Mouse (Mus musculus): ENCODE data around the gene Dmrtc2. TPM values are rescaled to one million over a fixed set of nuclear protein-coding genes. Genes with fewer than 3 reads are reported as not detected.

The Dmrtc2 gene
- polyA plus RNA-seq, 1 experiment from 2014 or later, result not detected

DNA sequence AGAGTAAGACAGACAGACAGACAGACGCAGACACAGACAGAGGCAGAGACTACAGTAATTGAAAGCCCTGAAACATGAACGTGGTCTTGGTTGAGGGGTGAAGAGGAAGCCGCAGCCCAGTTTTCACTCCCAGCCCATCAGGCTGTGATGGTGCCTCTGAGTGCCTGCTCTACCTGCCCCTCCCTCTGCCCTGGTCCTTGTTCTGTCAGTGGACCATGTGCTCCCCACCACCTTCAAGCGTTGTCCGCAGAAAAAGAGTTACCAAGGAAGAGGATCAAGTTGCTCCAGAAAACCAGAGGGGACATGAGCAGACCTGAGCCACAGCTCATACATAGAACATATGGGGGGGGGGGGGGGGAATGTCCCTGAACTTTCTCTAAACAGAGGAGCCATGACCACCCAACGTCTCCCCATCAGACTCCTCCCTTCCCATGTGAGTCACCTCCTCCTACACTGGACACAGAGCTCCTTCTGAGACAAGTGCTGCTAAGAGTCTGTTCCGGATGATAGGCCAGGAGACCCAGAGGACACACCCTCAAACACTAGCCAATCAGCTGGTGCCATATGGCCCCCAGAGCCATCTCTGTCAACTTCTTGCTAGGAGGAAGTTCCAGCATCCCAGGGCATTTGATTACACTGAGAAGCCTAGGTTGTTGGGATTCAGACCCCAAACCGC, 17.2 kb upstream of the Dmrtc2 start:
- H3K79me2 ChIP-seq (ENCODE audit: inconsistent target), result no peaks in the 10 kb centered on the region; the same call in 1 of the 2 replicates
- H3K36me3 ChIP-seq (ENCODE audit: inconsistent target), result no peaks in the 10 kb centered on the region
- H3K27ac ChIP-seq, result peak overlapping the region; percentile 85
- WGBS (ENCODE audit: missing documents), result 62% methylated on average over 8 of the region's 8 CpGs
- no peak overlapping the region for H3K4me3 ChIP-seq (ENCODE audit: inconsistent target)

DNA sequence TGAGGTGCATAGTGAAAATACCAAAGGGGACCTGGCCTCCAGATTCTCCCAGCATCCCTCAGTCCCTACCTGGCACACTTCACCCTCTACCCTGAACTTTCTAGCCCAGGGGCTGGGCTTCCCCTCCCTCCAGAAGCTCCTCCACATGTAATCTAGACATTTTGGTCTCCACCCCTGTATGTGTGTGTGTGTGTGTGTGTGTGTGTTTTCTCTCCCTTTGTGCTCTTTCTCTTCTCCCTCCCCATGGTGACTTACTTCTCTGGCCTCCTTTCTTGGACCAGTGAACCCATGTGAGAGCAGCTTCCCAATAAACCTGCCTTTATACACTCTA, 16.7 kb upstream of the Dmrtc2 start:
- Histone ChIP-seq H3K79me2 (ENCODE audit: inconsistent target) (no peaks in the 10 kb centered on the region; the same call in 1 of the 2 replicates), H3K27ac (peak overlapping the region; percentile 85), H3K4me3 (ENCODE audit: inconsistent target) (no peak overlapping the region), H3K36me3 (ENCODE audit: inconsistent target) (no peaks in the 10 kb centered on the region)

DNA sequence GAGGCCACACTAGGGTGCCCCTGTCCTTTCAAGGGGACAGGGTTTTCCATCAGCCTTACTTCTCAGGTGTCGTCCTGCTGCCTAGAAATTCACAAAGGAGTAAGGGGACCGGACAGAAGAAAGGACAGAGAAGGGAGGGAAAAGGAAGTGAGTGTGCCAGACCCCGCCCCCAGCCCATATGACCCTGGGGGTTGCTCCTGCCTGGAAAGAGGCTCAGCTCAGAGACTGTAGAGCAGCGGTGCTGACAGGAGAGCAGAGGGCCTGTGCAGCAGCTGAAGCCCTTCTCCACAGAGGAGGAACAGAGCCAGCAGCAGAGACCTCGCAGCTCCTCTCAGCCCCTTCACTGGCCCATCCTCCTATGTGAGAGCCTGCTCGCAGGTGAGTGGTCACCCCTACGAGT, 16.2 kb upstream of the Dmrtc2 start:
- WGBS (ENCODE audit: missing documents), result 65% methylated on average over 6 of the region's 7 CpGs
- H3K4me3 ChIP-seq (ENCODE audit: inconsistent target), result peak overlapping the region; percentile 14; the same call in 1 of the 2 replicates
- no peaks in the 10 kb centered on the region; the same call in 1 of the 2 replicates for H3K79me2 ChIP-seq (ENCODE audit: inconsistent target)
- peak overlapping the region; percentile 85 for H3K27ac ChIP-seq
- H3K36me3 ChIP-seq (ENCODE audit: inconsistent target), result no peaks in the 10 kb centered on the region

DNA sequence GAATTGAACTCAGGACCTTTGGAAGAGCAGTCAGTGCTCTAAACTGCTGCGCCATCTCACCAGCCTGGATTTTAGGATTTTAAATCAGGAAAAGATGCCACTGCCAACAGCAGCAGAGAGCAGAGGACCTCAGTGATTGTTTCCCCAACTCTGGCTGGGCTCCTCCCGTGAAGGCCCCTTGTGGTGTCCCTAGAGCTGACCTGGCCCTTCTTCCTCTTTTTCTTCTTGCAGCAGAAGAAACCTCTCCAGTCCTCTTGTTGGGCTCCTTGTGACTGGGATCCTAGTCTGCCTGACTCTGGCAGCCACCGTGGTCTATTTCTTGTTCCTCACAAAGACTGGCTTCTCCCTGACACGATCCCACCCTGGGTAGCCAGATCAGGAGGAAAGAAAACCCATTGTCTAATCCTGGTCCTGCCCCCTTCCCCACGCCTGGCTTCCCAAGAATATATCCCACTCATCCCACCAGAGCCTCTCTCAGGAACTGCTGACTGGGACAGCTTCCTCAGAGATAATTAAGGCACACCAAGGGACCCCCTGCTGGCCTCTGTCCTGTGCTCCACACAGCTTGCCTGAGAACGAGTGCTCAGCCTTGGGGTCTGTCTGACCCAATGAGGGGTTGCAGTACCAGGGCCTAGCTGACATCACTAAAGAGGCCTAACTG, 13.3 kb upstream of the Dmrtc2 start:
- Histone ChIP-seq H3K79me2 (ENCODE audit: inconsistent target) (no peaks in the 10 kb centered on the region; the same call in 1 of the 2 replicates), H3K27ac (peak overlapping the region; percentile 40), H3K4me3 (ENCODE audit: inconsistent target) (no peak overlapping the region), H3K36me3 (ENCODE audit: inconsistent target) (no peaks in the 10 kb centered on the region)
- WGBS (ENCODE audit: missing documents), result 28% methylated on average over 6 of the region's 6 CpGs

DNA sequence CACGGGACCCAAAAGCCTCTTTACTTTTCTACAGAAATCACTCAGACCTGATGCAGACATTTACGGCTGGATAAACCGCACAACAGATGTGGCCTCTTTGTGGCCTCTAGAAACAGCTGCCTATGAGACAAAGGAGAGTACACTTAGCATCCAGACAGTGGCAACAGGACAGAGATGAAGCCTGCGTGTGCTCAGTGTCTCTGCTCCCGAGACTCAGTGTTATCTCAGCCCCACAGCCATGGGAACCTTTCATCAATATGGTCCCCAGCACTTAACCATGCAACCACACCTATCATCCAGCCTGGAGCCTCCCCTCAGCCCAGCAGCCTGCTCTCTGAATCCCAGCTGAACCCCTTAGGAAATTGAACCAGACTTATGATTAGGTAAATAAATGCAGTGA, 10.6 kb upstream of the Dmrtc2 start:
- H3K4me3 ChIP-seq (ENCODE audit: inconsistent target), result no peak overlapping the region
- 88% methylated on average over 5 of the region's 5 CpGs for WGBS (ENCODE audit: missing documents)
- no peak overlapping the region for H3K27ac ChIP-seq
- no peaks in the 10 kb centered on the region for H3K36me3 ChIP-seq (ENCODE audit: inconsistent target)
- H3K79me2 ChIP-seq (ENCODE audit: inconsistent target), result no peaks in the 10 kb centered on the region; the same call in 1 of the 2 replicates

DNA sequence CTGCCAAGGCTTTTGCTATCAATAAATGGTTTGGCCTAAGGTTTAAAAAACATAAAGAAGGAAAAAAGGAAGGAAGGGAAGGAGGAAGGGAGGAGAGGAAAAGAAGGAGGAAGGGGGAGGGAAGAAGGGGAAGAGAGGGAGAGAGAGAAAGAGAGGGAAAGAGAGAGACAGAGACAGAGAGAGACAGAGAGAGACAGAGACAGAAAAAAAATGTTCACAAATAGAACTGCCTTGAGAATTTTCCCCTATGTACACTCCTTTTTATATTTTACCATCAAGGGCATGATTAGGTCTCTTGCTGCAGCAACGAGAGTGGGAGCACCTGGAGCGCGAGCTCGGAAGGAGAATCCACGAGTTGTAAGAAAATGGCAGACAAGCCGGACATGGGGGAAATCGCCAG, 7.9 kb upstream of the Dmrtc2 start, which contains the start of gene Gm9844:
Gene Gm9844, plus strand, starts transcription at position 301 of the 400 bp plus-strand sequence.
- WGBS (ENCODE audit: missing documents), result 88% methylated on average over 5 of the region's 7 CpGs
- no peaks in the 10 kb centered on the region for H3K36me3 ChIP-seq (ENCODE audit: inconsistent target)
- no peak within 1 kb of the TSS for H3K4me3 ChIP-seq (ENCODE audit: inconsistent target)
- no peak within 1 kb of the TSS for H3K27ac ChIP-seq
- no peaks in the 10 kb centered on the region for H3K79me2 ChIP-seq (ENCODE audit: inconsistent target)

DNA sequence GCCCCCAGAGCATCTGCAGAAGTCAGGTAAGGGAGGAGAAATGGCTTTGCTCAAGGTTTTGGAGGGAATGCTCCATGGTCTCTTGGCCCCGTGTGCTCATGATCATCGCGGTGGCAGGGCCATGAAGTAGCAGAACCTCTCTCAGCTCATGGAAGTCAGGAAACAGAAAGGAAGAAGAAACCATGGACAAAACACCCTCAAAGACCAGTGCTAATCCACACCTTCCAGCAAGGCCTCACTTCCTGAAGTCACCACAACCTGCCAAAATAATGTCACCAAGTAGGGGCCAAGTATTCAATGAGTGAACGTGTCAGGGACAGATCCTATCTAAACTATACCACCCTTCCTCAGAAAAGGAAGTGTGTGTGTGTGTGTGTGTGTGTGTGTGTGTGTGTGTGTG, 7.0 kb upstream of the Dmrtc2 start:
- 34% methylated on average over 4 of the region's 4 CpGs for WGBS (ENCODE audit: missing documents)
- no peaks in the 10 kb centered on the region for H3K36me3 ChIP-seq (ENCODE audit: inconsistent target)
- H3K4me3 ChIP-seq (ENCODE audit: inconsistent target), result no peak overlapping the region
- H3K79me2 ChIP-seq (ENCODE audit: inconsistent target), result no peaks in the 10 kb centered on the region
- H3K27ac ChIP-seq, result no peak overlapping the region

DNA sequence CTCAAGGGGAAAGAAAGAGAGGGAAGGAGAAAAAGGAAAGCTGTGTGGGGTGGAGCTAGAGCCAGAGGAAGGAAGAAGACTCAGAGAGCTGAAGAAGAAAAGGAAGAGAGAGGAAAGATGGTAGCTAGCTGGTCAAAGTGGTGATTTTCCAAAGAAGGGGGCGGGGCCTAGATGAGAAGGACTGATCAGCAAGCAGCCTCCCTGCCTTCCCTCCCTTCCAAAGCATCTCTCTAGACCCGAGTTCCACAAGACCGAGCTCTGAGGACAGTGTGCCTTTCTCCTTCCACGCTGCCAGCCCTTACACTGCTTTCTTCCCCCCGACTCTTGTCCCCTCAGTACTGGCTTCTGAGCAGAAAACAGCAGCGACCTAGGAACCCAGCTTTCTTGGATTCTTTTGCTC, 5.7 kb upstream of the Dmrtc2 start:
- WGBS (ENCODE audit: missing documents), result 48% methylated on average over 6 of the region's 6 CpGs
- H3K4me3 ChIP-seq (ENCODE audit: inconsistent target), result no peak overlapping the region
- no peak overlapping the region for H3K27ac ChIP-seq
- no peaks in the 10 kb centered on the region for H3K36me3 ChIP-seq (ENCODE audit: inconsistent target)
- H3K79me2 ChIP-seq (ENCODE audit: inconsistent target), result no peaks in the 10 kb centered on the region

DNA sequence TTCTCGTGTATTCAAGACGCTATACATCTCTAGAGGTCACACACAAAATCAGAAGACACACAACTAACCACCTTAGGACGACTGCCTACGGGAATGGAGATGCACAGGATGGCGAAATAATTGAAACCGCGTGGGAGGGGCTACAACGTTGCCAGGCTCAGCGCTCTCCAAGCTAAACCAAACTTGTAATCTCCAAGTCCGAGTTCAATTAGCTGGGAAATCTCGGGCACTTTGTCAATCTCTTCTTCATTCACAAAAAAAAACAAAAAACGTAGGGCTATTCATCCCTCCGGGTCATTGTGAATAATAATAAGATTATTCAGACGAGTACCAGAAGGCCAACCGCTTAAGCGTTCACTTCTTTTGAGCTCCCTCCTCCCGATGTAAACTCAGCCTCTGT, 777 bp upstream of the Dmrtc2 start:
- Histone ChIP-seq H3K36me3 (ENCODE audit: inconsistent target) (no peaks in the 10 kb centered on the region), H3K27ac (no peak overlapping the region), H3K79me2 (ENCODE audit: inconsistent target) (no peaks in the 10 kb centered on the region), H3K4me3 (ENCODE audit: inconsistent target) (no peak overlapping the region)
- WGBS (ENCODE audit: missing documents), result 84% methylated on average over 17 of the region's 17 CpGs

DNA sequence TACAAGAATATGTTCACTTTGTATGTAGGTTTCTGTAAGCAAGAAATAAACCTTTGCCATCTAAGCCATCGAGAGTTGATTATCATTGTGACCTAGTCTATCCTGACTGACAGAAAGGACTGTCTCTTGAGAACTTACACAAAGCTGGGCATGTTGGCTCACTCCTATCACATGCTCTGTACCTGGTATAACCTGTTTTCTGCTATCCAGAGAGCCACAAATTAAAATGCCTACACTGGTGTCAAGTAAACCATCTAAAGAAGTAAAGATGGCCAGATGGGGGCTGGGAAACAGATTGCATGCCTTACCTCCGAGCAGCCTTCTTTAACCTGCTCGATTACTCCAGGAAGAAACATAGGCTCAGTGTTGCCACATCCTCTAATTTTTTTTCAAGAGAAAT, 7.7 kb downstream of the Dmrtc2 start:
- H3K27ac ChIP-seq, result no peak overlapping the region
- WGBS (ENCODE audit: missing documents), result 51% methylated on average over 3 of the region's 3 CpGs
- no peaks in the 10 kb centered on the region for H3K36me3 ChIP-seq (ENCODE audit: inconsistent target)
- H3K79me2 ChIP-seq (ENCODE audit: inconsistent target), result no peaks in the 10 kb centered on the region
- H3K4me3 ChIP-seq (ENCODE audit: inconsistent target), result no peak overlapping the region

DNA sequence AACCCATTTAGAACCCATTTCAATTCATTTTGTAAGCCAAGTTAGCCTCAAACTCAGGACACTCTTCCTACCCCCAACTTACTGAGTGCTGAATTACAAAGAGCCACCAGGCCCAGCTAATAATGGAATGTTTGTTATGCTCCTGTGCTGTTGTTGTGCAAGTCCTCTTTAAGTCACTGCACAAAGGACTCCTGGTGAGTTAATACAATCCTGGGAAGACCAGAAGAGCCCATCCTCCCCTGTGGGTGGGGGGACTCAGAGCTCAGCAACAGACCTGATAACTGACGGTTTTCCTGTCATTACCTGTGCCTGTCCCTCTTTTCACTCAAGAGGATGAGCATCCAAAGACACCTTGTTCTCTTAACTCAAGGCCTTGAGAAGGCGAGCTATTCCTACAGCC, 9.8 kb downstream of the Dmrtc2 start:
- no peaks in the 10 kb centered on the region for H3K36me3 ChIP-seq (ENCODE audit: inconsistent target)
- H3K4me3 ChIP-seq (ENCODE audit: inconsistent target), result no peak overlapping the region
- WGBS (ENCODE audit: missing documents), result 100% methylated on average over 2 of the region's 2 CpGs
- H3K79me2 ChIP-seq (ENCODE audit: inconsistent target), result no peaks in the 10 kb centered on the region
- H3K27ac ChIP-seq, result no peak overlapping the region

DNA sequence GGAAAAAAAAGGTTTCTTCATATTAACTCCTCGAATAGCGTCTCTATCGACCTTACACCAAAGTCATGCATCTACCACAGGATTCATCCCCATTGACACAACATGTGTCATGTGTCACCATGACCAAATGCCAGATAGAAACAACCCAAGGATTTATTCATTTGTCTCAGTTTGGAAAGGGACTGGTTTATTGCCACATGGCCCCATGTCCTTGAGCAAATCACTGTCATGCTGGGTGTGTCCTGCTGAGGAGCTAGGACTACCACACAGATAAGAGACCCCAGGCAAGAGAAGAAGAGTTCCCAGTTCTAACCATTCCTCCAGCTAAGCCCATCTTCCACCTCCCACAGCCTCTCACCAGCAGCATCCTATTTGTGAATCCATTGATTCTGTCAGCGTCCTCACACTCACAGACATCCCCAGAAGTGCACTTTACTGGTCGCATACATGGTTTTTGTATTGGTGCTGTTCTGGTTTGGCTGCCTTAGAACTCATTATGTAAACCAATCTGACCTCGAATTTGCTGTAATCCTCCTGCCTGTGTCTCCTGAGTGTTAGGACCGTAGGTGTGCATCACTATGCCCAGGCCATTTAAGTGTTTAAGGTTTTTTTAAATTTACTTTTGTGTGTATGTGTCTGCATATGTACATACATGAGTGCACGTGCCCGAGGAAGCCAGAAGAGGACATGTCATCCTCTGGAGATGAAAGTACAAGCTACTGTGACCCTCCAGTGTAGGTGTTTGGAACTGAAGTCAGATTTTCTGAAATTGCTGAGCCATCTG, 12.8 kb downstream of the Dmrtc2 start:
- Histone ChIP-seq H3K79me2 (ENCODE audit: inconsistent target) (peaks cover 29% of the 10 kb centered on the region), H3K27ac (no peak overlapping the region), H3K4me3 (ENCODE audit: inconsistent target) (no peak overlapping the region), H3K36me3 (ENCODE audit: inconsistent target) (peaks cover 14% of the 10 kb centered on the region; the same call in 1 of the 2 replicates)
- WGBS (ENCODE audit: missing documents), result 96% methylated on average over 9 of the region's 9 CpGs

DNA sequence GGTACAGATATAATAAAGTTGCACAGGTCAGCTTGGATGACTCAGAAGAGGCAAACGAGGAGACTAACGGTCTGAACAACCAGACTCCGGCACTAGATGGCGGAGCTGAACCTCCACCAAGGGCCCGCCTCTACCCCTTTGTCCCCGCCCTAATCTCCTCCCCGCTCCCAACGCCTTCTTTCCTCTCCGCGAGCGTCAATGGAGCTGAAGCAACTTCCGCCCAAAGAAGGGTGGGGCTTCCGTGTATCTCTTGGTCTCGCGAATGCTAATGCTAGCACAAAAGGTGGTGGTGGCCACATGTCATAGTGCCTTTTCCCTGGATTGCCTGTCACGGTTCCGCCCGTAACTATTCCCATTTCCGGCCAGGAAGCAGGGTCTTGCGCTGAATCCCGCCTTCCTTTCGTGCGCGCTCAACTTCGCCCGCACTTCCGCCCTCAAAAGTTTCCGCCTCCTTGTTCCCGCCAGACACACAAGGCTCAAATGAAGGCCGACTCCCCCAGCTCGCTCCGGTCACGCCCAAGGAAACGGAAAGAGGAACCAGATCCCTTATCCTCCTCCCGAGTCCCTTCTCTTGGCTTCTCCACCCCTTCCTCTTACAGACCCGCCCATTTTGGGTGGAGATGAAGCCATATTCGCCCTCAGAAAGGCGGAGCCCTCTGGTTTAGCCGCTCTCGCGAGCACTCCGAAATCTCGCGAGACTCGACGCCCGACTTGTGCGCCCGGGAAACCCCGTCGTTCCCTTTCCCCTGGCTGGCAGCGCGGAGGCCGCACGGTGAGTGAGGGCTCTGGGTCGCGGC, 14.2 kb downstream of the Dmrtc2 start, which contains the start of gene Rps19:
Gene Rps19, plus strand, starts transcription at position 476 of the 797 bp plus-strand sequence.
- Histone ChIP-seq H3K79me2 (ENCODE audit: inconsistent target) (peaks cover 35% of the 10 kb centered on the region), H3K27ac (peak within 1 kb of the TSS; percentile 92), H3K4me3 (ENCODE audit: inconsistent target) (peak within 1 kb of the TSS; percentile 84), H3K36me3 (ENCODE audit: inconsistent target) (peaks cover 29% of the 10 kb centered on the region)
- under 1% methylated on average over 56 of the region's 57 CpGs for WGBS (ENCODE audit: missing documents)

DNA sequence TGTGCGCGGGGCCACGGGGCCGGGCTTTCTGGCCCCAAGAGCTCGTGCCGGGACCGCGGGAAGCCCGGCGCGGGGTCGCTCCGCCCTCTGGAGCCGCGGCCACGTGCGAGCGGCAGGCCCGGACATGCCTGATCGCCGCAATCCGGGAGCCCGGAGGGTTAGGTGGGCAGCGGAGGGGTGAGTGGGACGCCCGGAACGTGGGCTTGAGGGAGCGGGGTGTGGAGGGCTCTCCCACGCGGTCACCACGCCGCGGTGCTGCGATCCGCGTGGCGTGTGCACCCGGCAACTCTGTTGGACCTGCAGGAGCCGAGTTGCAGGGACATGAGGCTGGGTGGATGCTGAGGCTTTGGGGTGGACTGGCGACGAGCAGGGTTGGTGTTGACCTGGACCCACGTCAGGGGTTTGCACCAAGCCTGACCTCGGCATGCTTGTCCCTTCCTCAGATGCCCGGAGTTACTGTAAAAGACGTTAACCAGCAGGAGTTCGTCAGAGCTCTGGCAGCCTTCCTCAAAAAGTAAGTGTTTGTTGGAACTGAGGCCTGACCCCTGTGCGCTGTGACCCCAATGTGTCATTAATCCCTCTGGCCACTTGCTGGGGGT, 14.9 kb downstream of the Dmrtc2 start:
- 0% methylated on average over 38 of the region's 47 CpGs for WGBS (ENCODE audit: missing documents)
- peak overlapping the region; percentile 72 for H3K27ac ChIP-seq

More for the DNA sequence above, 14.9 kb downstream of the Dmrtc2 start:
- peaks cover 35% of the 10 kb centered on the region for H3K79me2 ChIP-seq (ENCODE audit: inconsistent target)
- H3K36me3 ChIP-seq (ENCODE audit: inconsistent target), result peaks cover 36% of the 10 kb centered on the region
- H3K4me3 ChIP-seq (ENCODE audit: inconsistent target), result peak overlapping the region; percentile 84

All from macrophage (primary cell).